Mouse (Mus musculus) left cerebral cortex, postnatal 14 days (tissue): ENCODE measurements around the gene Trim65. TPM values are rescaled to one million over a fixed set of nuclear protein-coding genes. Genes with fewer than 3 reads are reported as not detected.

Experiments
- DNase-seq, 2 experiments: peaks; one replicate each; pipeline ENCODE4 v3.0.0; 2021 to 2022; ENCODE audit warnings: low spot score in 2 of 2, mixed read lengths in 1 of 2
- intact Hi-C: fragments of 180-260 bp; cut with DNase I; formaldehyde crosslinking; loops from one replicate; pipeline ENCODE4 v1.15.1; 2025
- total RNA-seq, 2 experiments: library from RNA; stranded (reverse); gene quantifications; 2 replicates each; pipeline ENCODE4 v1.2.3; 2021

Trim65 gene
- total RNA-seq, 2 experiments from 2014 or later: 5.4 to 7.0 TPM

GRCm38 (mm10) chr11:116077446-116078204, 53.3 kb downstream of the Trim65 start, which contains the start of gene Unc13d:
Unc13d (minus strand) TSS chr11:116077961.
- DNase-seq: no peak
- intact Hi-C loops: no loop called here

- intact Hi-C loops: no loop called here
Observed at GRCm38 (mm10) chr11:116076836-116077235, 54.1 kb downstream of the Trim65 start.

GRCm38 (mm10) chr11:116076266-116076540, 54.7 kb downstream of the Trim65 start:
- DNase-seq: no peak
- intact Hi-C loops: no loop called here

More at GRCm38 (mm10) chr11:116076836-116077235, 54.1 kb downstream of the Trim65 start:
- DNase-seq: no peak

- intact Hi-C loops: no loop called here
- DNase-seq: no peak
Observed at GRCm38 (mm10) chr11:116075539-116076265, 55.2 kb downstream of the Trim65 start.

DNA sequence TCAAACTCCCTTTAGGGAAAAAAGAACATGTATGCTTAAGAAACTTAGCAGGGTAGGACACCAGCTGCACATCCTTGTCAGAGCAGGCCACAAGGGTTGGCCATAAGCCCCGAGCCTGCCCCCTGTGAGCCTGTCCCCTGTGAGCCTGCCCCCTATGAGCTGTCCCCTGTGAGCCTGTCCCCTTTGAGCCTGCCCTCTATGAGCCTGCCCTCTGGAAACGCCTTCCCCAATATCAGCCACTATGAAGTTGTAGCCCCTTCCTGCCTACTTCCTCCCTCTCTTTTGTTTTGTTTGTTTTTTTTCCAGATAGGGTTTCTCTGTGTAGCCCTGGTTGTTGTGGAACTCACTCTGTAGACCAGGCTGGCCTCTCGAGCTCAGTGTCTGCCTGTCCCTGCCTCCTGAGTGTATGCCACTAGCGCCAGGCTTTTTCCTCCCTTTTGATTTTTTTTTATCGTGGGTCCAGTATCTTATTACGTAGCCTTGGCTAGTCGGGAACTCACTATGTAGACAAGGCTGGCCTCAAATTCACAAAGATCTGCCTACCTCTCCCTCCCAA, 56.4 kb downstream of the Trim65 start:
- intact Hi-C loops: no loop called here
- DNase-seq: no peak

DNA sequence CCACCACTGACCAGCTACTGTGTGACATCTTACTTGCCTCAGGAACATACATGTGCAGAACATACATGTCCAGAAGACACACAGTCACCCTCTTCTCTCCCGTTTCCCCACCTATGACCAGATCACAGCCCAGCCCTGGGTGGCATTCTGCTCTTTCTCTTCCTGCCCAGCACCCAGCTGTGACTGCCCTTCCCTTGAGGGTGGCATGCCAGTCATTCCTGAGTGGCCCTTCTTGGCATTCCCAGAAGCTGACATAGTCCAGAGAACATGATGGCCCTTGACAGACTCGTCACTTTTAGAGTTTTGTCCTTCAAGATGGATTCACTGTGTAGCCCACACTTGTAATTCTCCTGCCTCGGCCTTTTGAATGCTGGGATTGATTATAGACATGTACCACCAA, 58.3 kb downstream of the Trim65 start:
- DNase-seq: no peak
- intact Hi-C loops: no loop called here

Other genes starting within 250 kb of the Trim65 start
- gene Smim5, start 231.2 kb downstream of the Trim65 start, total RNA-seq: under 1 TPM in 1 of 2 experiments, not detected in 1; 0.33 TPM
- not detected for gene Smim6, start 219.1 kb downstream of the Trim65 start, total RNA-seq
- gene Sap30bp, start 197.8 kb downstream of the Trim65 start, total RNA-seq: 10 to 100 TPM; 43.2 to 50.7 TPM
- 10 to 100 TPM; 19.8 to 22.4 TPM for gene Recql5, start 197.7 kb downstream of the Trim65 start, total RNA-seq
- gene Itgb4, start 156.4 kb downstream of the Trim65 start, total RNA-seq: 1 to 10 TPM; 3.2 to 4.2 TPM
- gene Galk1, start 118.4 kb downstream of the Trim65 start, total RNA-seq: 10 to 100 TPM; 18.8 to 19.4 TPM
- gene H3f3b, start 103.2 kb downstream of the Trim65 start, total RNA-seq: 100 to 1,000 TPM; 254 to 295 TPM
- 10 to 100 TPM; 23.8 to 25.5 TPM for gene Unk, start 100.8 kb downstream of the Trim65 start, total RNA-seq
- under 1 TPM; 0.46 to 0.55 TPM for gene Unc13d, start 53.2 kb downstream of the Trim65 start, total RNA-seq
- 100 to 1,000 TPM; 278 to 292 TPM for gene Wbp2, start 44.1 kb downstream of the Trim65 start, total RNA-seq
- gene Trim47, start 3.9 kb downstream of the Trim65 start, total RNA-seq: 1 to 10 TPM; 8.7 to 9.0 TPM
- gene Mrpl38, start 7.7 kb upstream of the Trim65 start, total RNA-seq: 10 to 100 TPM; 51.1 to 56.1 TPM
- gene Fbf1, start 37.0 kb upstream of the Trim65 start, total RNA-seq: 10 to 100 TPM; 88.7 to 94.7 TPM
- 10 to 100 TPM; 41.5 to 44.0 TPM for gene Ten1, start 67.7 kb upstream of the Trim65 start, total RNA-seq
- 100 to 1,000 TPM; 120 to 121 TPM for gene Acox1, start 67.9 kb upstream of the Trim65 start, total RNA-seq
- gene Evpl, start 106.9 kb upstream of the Trim65 start, total RNA-seq: under 1 TPM; 0.68 to 0.97 TPM
- gene Srp68, start 143.1 kb upstream of the Trim65 start, total RNA-seq: 10 to 100 TPM; 52.0 to 56.4 TPM
- gene Galr2, start 149.8 kb upstream of the Trim65 start, total RNA-seq: under 1 TPM in 1 of 2 experiments, not detected in 1; 0.18 TPM
- gene Exoc7, start 176.1 kb upstream of the Trim65 start, total RNA-seq: 100 to 1,000 TPM in 1 of 2 experiments, 10 to 100 TPM in 1; 92.7 to 115 TPM
- gene Foxj1, start 204.3 kb upstream of the Trim65 start, total RNA-seq: 1 to 10 TPM; 4.2 to 5.5 TPM